Mouse (Mus musculus) liver, adult 2 months (tissue): ENCODE results near the gene Gm266.

Source experiments
- CTCF ChIP-seq: fragments of 200-500 bp; IDR thresholded peaks from 2 replicates; pipeline ENCODE4 v1.5.1; 2011; ENCODE audit warnings: low read depth, low read length, control low read depth
- POLR2A ChIP-seq: fragments of 200-500 bp; IDR thresholded peaks from 2 replicates; pipeline ENCODE4 v1.6.1; 2011; ENCODE audit warnings: low read length, control low read depth; ENCODE audit not compliant: insufficient read depth; ENCODE audit errors: extremely low read depth

GRCm38 (mm10) chr12:111489261-111489865, 3.7 kb upstream of the Gm266 start:
- TF ChIP-seq CTCF (no peak), POLR2A (no peak)
